Mouse (Mus musculus): ENCODE measurements at regions not wholly inside any gene's neighbourhood (a gene's known extent, or its start where the extent isn't known, plus 50 kb on each side); places are given as distances from the start of the nearest gene placed in this dataset.

DNA sequence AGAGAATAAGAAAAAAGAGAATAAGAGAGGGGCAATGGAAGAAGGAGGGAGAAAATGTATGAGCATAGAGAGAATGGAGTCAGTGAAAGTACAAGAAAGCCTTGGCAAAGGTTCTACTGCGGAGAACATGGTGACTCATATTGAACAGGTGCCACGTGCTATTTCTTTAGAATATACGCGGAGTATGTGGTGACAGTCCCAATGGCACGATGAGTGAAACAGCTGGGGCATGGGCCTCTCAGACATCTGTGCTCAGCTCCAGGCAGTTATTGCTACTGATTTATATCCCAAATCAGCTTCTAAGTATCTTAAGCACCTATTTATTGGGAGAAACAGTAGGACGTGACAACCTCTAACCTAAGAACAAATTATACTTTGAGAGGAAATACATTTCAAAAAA is 104.5 kb upstream of the Mef2c start:
- intact Hi-C loops (cut with DNase I): no loop called here
- DNase-seq (ENCODE audit: low spot score): no peak

DNA sequence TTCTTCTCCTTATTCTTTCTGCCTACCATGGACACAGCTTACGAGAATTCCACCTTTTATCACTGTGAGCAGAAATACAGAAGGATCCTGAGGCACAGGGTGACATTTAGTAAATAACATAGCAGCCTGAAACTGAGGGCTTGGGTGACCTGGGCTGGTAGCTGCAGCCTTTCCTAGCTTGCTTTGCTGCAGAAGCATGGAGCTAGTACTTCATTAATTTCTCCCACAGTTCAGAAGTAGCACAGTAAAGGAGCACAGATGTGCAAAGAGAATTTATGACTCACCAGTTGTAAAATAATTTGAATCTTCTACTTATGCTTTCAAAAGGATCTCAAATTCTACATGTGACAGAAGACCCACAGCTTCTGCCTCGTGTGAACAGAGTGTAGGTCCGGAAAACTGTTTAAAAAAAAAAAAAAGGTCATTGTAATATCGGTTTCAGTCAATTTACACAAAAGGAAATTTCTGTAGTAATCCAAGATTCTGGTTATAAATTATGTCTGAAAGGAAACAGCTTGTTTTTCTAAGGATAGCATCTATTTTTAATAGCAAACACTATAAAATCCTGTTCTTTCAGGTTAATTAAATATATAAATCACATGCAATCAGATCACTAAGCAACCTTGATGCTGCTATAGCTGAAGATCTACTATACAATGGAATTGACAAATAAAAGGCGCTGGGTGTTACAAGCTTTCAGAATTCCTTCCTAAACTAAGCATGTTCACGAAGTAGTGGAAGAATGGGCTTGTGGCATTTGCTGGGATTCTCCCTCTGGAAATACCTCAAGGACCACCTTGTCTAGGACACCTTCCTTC is 64.0 kb upstream of the Mef2c start:
- intact Hi-C loops (cut with DNase I): no loop called here
- no peak for DNase-seq (ENCODE audit: low spot score)

DNA sequence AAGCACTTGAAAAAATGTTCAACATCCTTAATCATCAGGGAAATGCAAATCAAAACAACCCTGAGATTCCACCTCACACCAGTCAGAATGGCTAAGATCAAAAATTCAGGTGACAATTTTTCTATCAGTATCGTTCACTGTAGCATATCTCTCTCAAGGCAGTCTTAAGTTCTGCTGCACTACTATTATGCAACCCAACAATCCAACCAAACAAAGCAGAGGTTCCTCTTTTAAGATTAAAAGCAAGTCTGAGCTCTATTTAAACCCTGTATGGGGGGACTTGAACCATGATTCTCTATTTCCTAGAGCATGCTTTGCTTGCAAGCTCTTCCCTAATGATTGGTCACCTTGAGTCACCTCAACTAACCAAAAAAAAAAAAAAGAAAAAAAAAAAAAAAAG is 59.6 kb upstream of the Mef2c start:
- intact Hi-C loops (cut with DNase I): no loop called here
- DNase-seq (ENCODE audit: low spot score): no peak

DNA sequence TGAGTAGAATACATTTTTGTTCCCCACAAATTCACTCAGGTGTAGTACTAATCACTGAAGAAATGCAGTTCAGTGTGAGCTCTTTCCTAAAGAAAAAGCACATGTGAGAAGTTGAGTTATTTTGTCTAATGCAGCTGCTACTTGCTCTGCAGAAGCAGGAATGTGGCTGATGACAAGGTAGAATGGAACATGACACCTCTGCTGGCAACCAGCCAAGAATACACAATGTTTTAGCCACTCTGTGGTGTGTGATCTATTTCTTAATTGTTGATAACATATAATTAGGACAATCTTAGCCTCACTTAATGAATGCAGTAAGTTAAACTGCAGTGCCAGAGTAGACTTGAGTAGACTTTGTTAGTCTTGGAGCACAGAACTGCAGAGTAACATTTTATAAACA is 53.0 kb upstream of the Mef2c start:
- intact Hi-C loops (cut with DNase I): no loop called here
- DNase-seq (ENCODE audit: low spot score): no peak

DNA sequence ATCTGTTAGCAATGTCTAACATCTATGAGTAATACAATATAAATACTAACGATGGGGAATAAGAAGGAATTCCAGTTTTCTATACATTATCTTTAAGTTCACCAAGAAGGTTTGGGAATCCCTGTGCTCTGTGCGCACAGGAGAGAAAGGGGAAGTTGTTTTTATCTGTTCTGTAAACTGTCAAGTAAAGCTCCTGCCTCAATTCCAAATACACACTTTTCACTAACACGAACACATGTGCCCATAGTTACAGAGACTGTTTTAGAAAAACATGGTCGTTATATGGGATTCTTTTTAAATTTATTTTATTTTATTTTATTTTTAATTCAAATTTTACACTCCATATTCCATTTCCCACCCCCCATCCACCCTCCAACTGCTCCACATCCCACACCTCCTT is 50.8 kb upstream of the Mef2c start:
- intact Hi-C loops (cut with DNase I): no loop called here
- no peak for DNase-seq (ENCODE audit: low spot score)
